Mouse (Mus musculus) heart, embryonic 10.5 days (tissue): ENCODE data around the gene Il17rc. TPM values are rescaled to one million over a fixed set of nuclear protein-coding genes. Genes with fewer than 3 reads are reported as not detected.

Experiments
- DNase-seq: peaks from one replicate; pipeline ENCODE4 v3.0.0-alpha.2; 2017; ENCODE audit warnings: low spot score
- H3K27ac ChIP-seq: fragments of 300-500 bp; sonication (generic); 2 replicates; pipeline ENCODE4 v1.5.1; 2016; ENCODE audit warnings: mild to moderate bottlenecking
- H3K27me3 ChIP-seq: fragments of 300-500 bp; sonication (generic); 2 replicates; pipeline ENCODE4 v1.6.1; 2016; ENCODE audit warnings: mild to moderate bottlenecking; ENCODE audit not compliant: poor library complexity, insufficient read depth, severe bottlenecking
- H3K36me3 ChIP-seq: fragments of 300-500 bp; sonication (generic); 2 replicates; pipeline ENCODE4 v1.6.1; 2016; ENCODE audit warnings: mild to moderate bottlenecking, moderate library complexity
- H3K4me1 ChIP-seq: fragments of 300-500 bp; sonication (generic); 2 replicates; pipeline ENCODE4 v1.6.1; 2016; ENCODE audit warnings: mild to moderate bottlenecking
- H3K4me3 ChIP-seq: fragments of 300-500 bp; sonication (generic); 2 replicates; pipeline ENCODE4 v1.5.1; 2016; ENCODE audit warnings: mild to moderate bottlenecking, moderate library complexity
- H3K9me3 ChIP-seq: fragments of 300-500 bp; sonication (generic); 2 replicates; pipeline ENCODE4 v1.6.1; 2016; ENCODE audit warnings: mild to moderate bottlenecking, moderate library complexity
- WGBS: fragments of 180-500 bp; shearing (Covaris S2); methylation state at CpG from one replicate; pipeline ENCODE4 v1.1.7; 2016; 5-methylcytosine and 5-hydroxymethylcytosine counted together
- polyA plus RNA-seq: library from polyadenylated mRNA; unstranded; fragments of >200 nt; fragmentation: Nextera tagmentation; extraction: Ambion mirVana; gene quantifications from 2 replicates; pipeline ENCODE4 v1.2.1, GENCODE M21; 2016

Il17rc gene
- polyA plus RNA-seq, 1 experiment from 2014 or later: 4.5 TPM

GRCm38 (mm10) chr6:113438721-113439430 lies 32.4 kb upstream of the Il17rc start:
- no peaks in the 10 kb centered on the region for H3K27me3 ChIP-seq
- H3K4me1 ChIP-seq: peaks cover 13% of the 10 kb centered on the region

GRCm38 (mm10) chr6:113440686-113441085 lies 30.5 kb upstream of the Il17rc start:
- H3K4me3 ChIP-seq: no peak overlapping the region
- no peaks in the 10 kb centered on the region for H3K9me3 ChIP-seq
- H3K4me1 ChIP-seq: peaks cover 13% of the 10 kb centered on the region
- WGBS: 84% methylated on average over 3 of the region's 3 CpGs
- no peaks in the 10 kb centered on the region for H3K27me3 ChIP-seq
- peaks cover 4% of the 10 kb centered on the region; the same call in 1 of the 2 replicates for H3K36me3 ChIP-seq
- H3K27ac ChIP-seq: no peak overlapping the region
- DNase-seq: no peak

More at GRCm38 (mm10) chr6:113438721-113439430, 32.4 kb upstream of the Il17rc start:
- WGBS: 56% methylated on average over 12 of the region's 12 CpGs
- Histone ChIP-seq H3K36me3 (no peaks in the 10 kb centered on the region), H3K9me3 (no peaks in the 10 kb centered on the region), H3K4me3 (no peak overlapping the region), H3K27ac (no peak overlapping the region)
- DNase-seq: no peak

GRCm38 (mm10) chr6:113441147-113441680 lies 30.0 kb upstream of the Il17rc start:
- no peak overlapping the region for H3K27ac ChIP-seq
- no peak overlapping the region for H3K4me3 ChIP-seq
- no peaks in the 10 kb centered on the region for H3K27me3 ChIP-seq
- H3K36me3 ChIP-seq: peaks cover 7% of the 10 kb centered on the region; the same call in 1 of the 2 replicates
- H3K4me1 ChIP-seq: peaks cover 13% of the 10 kb centered on the region
- 54% methylated on average over 7 of the region's 7 CpGs for WGBS
- H3K9me3 ChIP-seq: no peaks in the 10 kb centered on the region
- DNase-seq: peak; percentile 85

- Histone ChIP-seq H3K9me3 (no peaks in the 10 kb centered on the region), H3K4me3 (peak overlapping the region; percentile 95), H3K27ac (peak overlapping the region; percentile 95), H3K36me3 (peaks cover 15% of the 10 kb centered on the region), H3K4me1 (peaks cover 13% of the 10 kb centered on the region), H3K27me3 (no peaks in the 10 kb centered on the region)
- no peak for DNase-seq
- 42% methylated on average over 9 of the region's 9 CpGs for WGBS
Observed at GRCm38 (mm10) chr6:113442087-113442441, 29.2 kb upstream of the Il17rc start.

- DNase-seq: peak; percentile 95
- WGBS: under 1% methylated on average over 45 of the region's 45 CpGs
- peaks cover 20% of the 10 kb centered on the region for H3K36me3 ChIP-seq
- peak within 1 kb of the TSS; percentile 95 for H3K27ac ChIP-seq
- H3K4me3 ChIP-seq: peak within 1 kb of the TSS; percentile 95
- H3K9me3 ChIP-seq: no peaks in the 10 kb centered on the region
- peaks cover 13% of the 10 kb centered on the region for H3K4me1 ChIP-seq
- H3K27me3 ChIP-seq: no peaks in the 10 kb centered on the region
Observed at GRCm38 (mm10) chr6:113442442-113443090, 28.7 kb upstream of the Il17rc start, which contains the start of gene Jagn1. Jagn1 (plus strand) TSS chr6:113442569.

- Histone ChIP-seq H3K4me3 (peak overlapping the region; percentile 95), H3K27me3 (no peaks in the 10 kb centered on the region), H3K27ac (peak overlapping the region; percentile 95), H3K4me1 (peaks cover 13% of the 10 kb centered on the region), H3K36me3 (peaks cover 26% of the 10 kb centered on the region), H3K9me3 (no peaks in the 10 kb centered on the region)
- no peak for DNase-seq
- WGBS: 46% methylated on average over 12 of the region's 12 CpGs
Observed at GRCm38 (mm10) chr6:113443091-113443490, 28.1 kb upstream of the Il17rc start.

GRCm38 (mm10) chr6:113444207-113444965 lies 26.8 kb upstream of the Il17rc start:
- Histone ChIP-seq H3K36me3 (peaks cover 38% of the 10 kb centered on the region), H3K4me1 (peaks cover 13% of the 10 kb centered on the region), H3K27ac (no peak overlapping the region), H3K27me3 (no peaks in the 10 kb centered on the region), H3K4me3 (no peak overlapping the region), H3K9me3 (no peaks in the 10 kb centered on the region)
- DNase-seq: no peak
- WGBS: 88% methylated on average over 8 of the region's 8 CpGs

GRCm38 (mm10) chr6:113447639-113448038 lies 23.6 kb upstream of the Il17rc start:
- DNase-seq: no peak
- peaks cover 38% of the 10 kb centered on the region for H3K36me3 ChIP-seq
- H3K4me3 ChIP-seq: no peak overlapping the region
- 92% methylated on average over 4 of the region's 4 CpGs for WGBS
- no peaks in the 10 kb centered on the region for H3K9me3 ChIP-seq
- peaks cover 10% of the 10 kb centered on the region for H3K4me1 ChIP-seq
- no peak overlapping the region for H3K27ac ChIP-seq
- no peaks in the 10 kb centered on the region for H3K27me3 ChIP-seq

- no peak for DNase-seq
- H3K27me3 ChIP-seq: no peaks in the 10 kb centered on the region
- H3K36me3 ChIP-seq: peaks cover 24% of the 10 kb centered on the region
- 0 out of 2 replicates have a peak, but pooled peaks cover 4% of the 10 kb centered on the region for H3K4me1 ChIP-seq
- no peak overlapping the region for H3K27ac ChIP-seq
- 81% methylated on average over 2 of the region's 2 CpGs for WGBS
- no peak overlapping the region for H3K4me3 ChIP-seq
- H3K9me3 ChIP-seq: no peaks in the 10 kb centered on the region
Observed at GRCm38 (mm10) chr6:113451839-113452238, 19.4 kb upstream of the Il17rc start.

- Histone ChIP-seq H3K9me3 (no peaks in the 10 kb centered on the region), H3K27ac (no peak overlapping the region), H3K36me3 (no peaks in the 10 kb centered on the region), H3K4me3 (no peak overlapping the region), H3K27me3 (peaks cover 9% of the 10 kb centered on the region; the same call in 1 of the 2 replicates), H3K4me1 (peaks cover 11% of the 10 kb centered on the region; the same call in 1 of the 2 replicates)
- WGBS: 48% methylated on average over 5 of the region's 5 CpGs
- no peak for DNase-seq
Observed at GRCm38 (mm10) chr6:113455007-113455406, 16.2 kb upstream of the Il17rc start.

- Histone ChIP-seq H3K27ac (no peak within 1 kb of the TSS), H3K36me3 (no peaks in the 10 kb centered on the region), H3K9me3 (no peaks in the 10 kb centered on the region), H3K4me3 (no peak within 1 kb of the TSS), H3K4me1 (peaks cover 11% of the 10 kb centered on the region; the same call in 1 of the 2 replicates), H3K27me3 (peaks cover 9% of the 10 kb centered on the region; the same call in 1 of the 2 replicates)
- no peak for DNase-seq
- 66% methylated on average over 10 of the region's 10 CpGs for WGBS
Observed at GRCm38 (mm10) chr6:113457952-113458534, 13.2 kb upstream of the Il17rc start, which contains the start of gene Il17re. Il17re (plus strand) TSS chr6:113458484.

GRCm38 (mm10) chr6:113458635-113459034 lies 12.6 kb upstream of the Il17rc start:
- 47% methylated on average over 10 of the region's 10 CpGs for WGBS
- no peak for DNase-seq
- peaks cover 9% of the 10 kb centered on the region; the same call in 1 of the 2 replicates for H3K27me3 ChIP-seq

More at GRCm38 (mm10) chr6:113458635-113459034, 12.6 kb upstream of the Il17rc start:
- H3K4me3 ChIP-seq: no peak overlapping the region
- peaks cover 11% of the 10 kb centered on the region; the same call in 1 of the 2 replicates for H3K4me1 ChIP-seq
- no peak overlapping the region for H3K27ac ChIP-seq
- H3K9me3 ChIP-seq: no peaks in the 10 kb centered on the region
- H3K36me3 ChIP-seq: no peaks in the 10 kb centered on the region
